In the genomic region with DNA sequence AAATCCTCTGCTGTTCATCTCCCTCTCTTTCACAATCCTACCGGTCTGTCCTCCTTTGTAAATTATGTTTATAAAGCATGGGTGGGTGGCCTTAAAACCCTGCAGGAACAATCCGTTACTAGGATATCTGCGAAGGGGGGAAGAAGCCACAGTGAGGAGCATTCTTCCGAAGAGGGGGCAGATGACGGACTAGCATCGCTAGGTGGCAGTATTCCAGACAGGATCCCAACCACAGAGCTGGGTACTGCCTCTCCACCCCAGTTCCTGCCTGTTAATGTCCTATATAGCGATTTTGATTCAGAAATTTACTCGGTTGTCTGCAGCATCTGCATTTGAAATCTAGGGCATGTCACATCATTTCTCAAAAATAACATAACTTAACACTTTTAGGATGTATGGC, we compare ENCODE assay signal across 9 mouse cellular contexts.
DNase-seq lines count a peak whose midpoint lies in the region; ATAC-seq and TF ChIP-seq lines count a peak whose summit lies in the region.
"Had no signal": no experiment of that assay in that cellular context is flagged by ENCODE, and none has a peak within 500 bp of the region (broad histone marks: within the 10 kb centered on the region; RNA-seq: fewer than 3 reads in every experiment).

No protein-coding gene starts in this region.

- no peaks in the 10 kb centered on the region for H3K36me3 ChIP-seq in liver, embryonic 16.5 days (ENCODE audit: control insufficient read depth, insufficient read depth)
- H3K36me3 ChIP-seq in neural tube, embryonic 14.5 days (ENCODE audit: control insufficient read depth, insufficient read depth, low read length): no peaks in the 10 kb centered on the region
- no peaks in the 10 kb centered on the region for H3K36me3 ChIP-seq in thymus, adult 2 months (ENCODE audit: control insufficient read depth, insufficient read depth, low read length)
- H3K36me3 ChIP-seq: embryonic facial prominence, embryonic 12.5 days had no signal

- H3K27me3 ChIP-seq in liver, embryonic 16.5 days (ENCODE audit: control insufficient read depth, insufficient read depth, low read depth, low read length): no peaks in the 10 kb centered on the region
- no peaks in the 10 kb centered on the region for H3K27me3 ChIP-seq in neural tube, embryonic 14.5 days (ENCODE audit: control insufficient read depth, insufficient read depth, low read length)
- H3K27me3 ChIP-seq in thymus, adult 2 months (ENCODE audit: control insufficient read depth, insufficient read depth, low read length): no peaks in the 10 kb centered on the region
- H3K27me3 ChIP-seq: embryonic facial prominence, embryonic 12.5 days had no signal

- H3K4me3 ChIP-seq in liver, embryonic 16.5 days (ENCODE audit: low read depth, low read length): no peak overlapping the region
- no peak overlapping the region for H3K4me3 ChIP-seq in neural tube, embryonic 14.5 days (ENCODE audit: low read depth, low read length)
- no peak overlapping the region for H3K4me3 ChIP-seq in thymus, adult 2 months (ENCODE audit: control insufficient read depth, insufficient read depth, low read length)
- H3K4me3 ChIP-seq: embryonic facial prominence, embryonic 12.5 days had no signal

- WGBS in liver, embryonic 16.5 days (ENCODE audit: insufficient replicate concordance): 9% methylated on average over 8 of the region's 8 CpGs
- 12% methylated on average over 8 of the region's 8 CpGs for WGBS in neural tube, embryonic 14.5 days
- 12% methylated on average over 8 of the region's 8 CpGs for WGBS in thymus, adult 2 months

- H3K27ac ChIP-seq in liver, embryonic 16.5 days (ENCODE audit: low read length): no peak overlapping the region
- H3K27ac ChIP-seq in neural tube, embryonic 14.5 days (ENCODE audit: low read depth, low read length): no peak overlapping the region
- H3K27ac ChIP-seq in thymus, adult 2 months (ENCODE audit: control insufficient read depth, insufficient read depth, low read length): no peak overlapping the region
- H3K27ac ChIP-seq: embryonic facial prominence, embryonic 12.5 days had no signal

- no peak overlapping the region for H3K9ac ChIP-seq in liver, embryonic 16.5 days (ENCODE audit: low read depth, low read length)
- no peak overlapping the region for H3K9ac ChIP-seq in neural tube, embryonic 14.5 days (replicated peaks; ENCODE audit: low read depth, low read length)
- H3K9ac ChIP-seq: embryonic facial prominence, embryonic 12.5 days had no signal

- TF ChIP-seq POLR2A in thymus, adult 2 months (IDR thresholded peaks at IDR 0.05; ENCODE audit: control insufficient read depth, extremely low read depth, insufficient read depth, low read length, poor library complexity): no peak

- no peaks in the 10 kb centered on the region for H3K9me3 ChIP-seq in liver, embryonic 16.5 days (replicated peaks; ENCODE audit: control insufficient read depth, low read length)
- no peaks in the 10 kb centered on the region for H3K9me3 ChIP-seq in neural tube, embryonic 14.5 days (ENCODE audit: control insufficient read depth, low read length)
- H3K9me3 ChIP-seq: embryonic facial prominence, embryonic 12.5 days had no signal

- TF ChIP-seq CTCF in thymus, adult 2 months (IDR thresholded peaks at IDR 0.05; ENCODE audit: borderline replicate concordance, control insufficient read depth, extremely low read depth, insufficient read depth, low read length, poor library complexity): peak; percentile 34; the same call in 1 of the 2 replicates

- no peak overlapping the region for H3K4me2 ChIP-seq in liver, embryonic 16.5 days (ENCODE audit: low read depth, low read length)
- no peak overlapping the region for H3K4me2 ChIP-seq in neural tube, embryonic 14.5 days (ENCODE audit: low read depth, low read length)
- H3K4me2 ChIP-seq: embryonic facial prominence, embryonic 12.5 days had no signal

- no peaks in the 10 kb centered on the region for H3K4me1 ChIP-seq in liver, embryonic 16.5 days (ENCODE audit: control insufficient read depth, low read depth, low read length)
- H3K4me1 ChIP-seq in neural tube, embryonic 14.5 days (ENCODE audit: control insufficient read depth, insufficient read depth, low read length): no peaks in the 10 kb centered on the region
- no peaks in the 10 kb centered on the region for H3K4me1 ChIP-seq in thymus, adult 2 months (replicated peaks; ENCODE audit: control insufficient read depth, insufficient read depth, low read length)
- H3K4me1 ChIP-seq: embryonic facial prominence, embryonic 12.5 days had no signal

- ATAC-seq in liver, embryonic 16.5 days (ENCODE audit: low read depth): 0 out of 2 replicates have a peak, but pooled peaks have one; percentile 43
- peak; percentile 83 for ATAC-seq in neural tube, embryonic 14.5 days (ENCODE audit: low read depth)

- DNase-seq in CD4-positive helper T cell, adult 2 months (ENCODE audit: low read depth, low spot score): peak; percentile 63
- peak; percentile 43 for DNase-seq in adrenal gland, adult 8-10 months
- DNase-seq in embryo, embryonic 9.5 days (ENCODE audit: extremely low spot score): peak; percentile 67
- DNase-seq in heart, adult 9 months (ENCODE audit: low spot score in 2 of 2): peak; percentile 56 to 61
- peak; percentile 73 to 84 for DNase-seq in kidney, postnatal 36 days
- peak; percentile 56 for DNase-seq in thymus, adult 2 months
